Mouse (Mus musculus) intestine, embryonic 16.5 days (tissue): ENCODE measurements around the gene Mxd1. TPM values are rescaled to one million over a fixed set of nuclear protein-coding genes. Genes with fewer than 3 reads are reported as not detected.

ENCODE experiments used
- ATAC-seq: fragments of 200-750 bp; cut with Nextera tagmentation; 2 replicates; pipeline ENCODE4 v1.8.0; 2017; ENCODE audit warnings: moderate TSS enrichment, moderate library complexity
- H3K27ac ChIP-seq: fragments of 300-500 bp; sonication (generic); 2 replicates; pipeline ENCODE4 v1.5.1; 2014; ENCODE audit warnings: mild to moderate bottlenecking, low read length
- H3K27me3 ChIP-seq: fragments of 300-500 bp; sonication (generic); replicated peaks from 2 replicates; pipeline ENCODE4 v1.6.1; 2014; ENCODE audit warnings: low read length, control low read depth, mixed read lengths; ENCODE audit not compliant: control insufficient read depth, insufficient read depth
- H3K36me3 ChIP-seq: fragments of 300-500 bp; sonication (generic); 2 replicates; pipeline ENCODE4 v1.6.1; 2014; ENCODE audit warnings: low read length, control low read depth; ENCODE audit not compliant: control insufficient read depth, insufficient read depth
- H3K4me1 ChIP-seq: fragments of 300-500 bp; sonication (generic); 2 replicates; pipeline ENCODE4 v1.6.1; 2014; ENCODE audit warnings: low read length, control low read depth, mixed read lengths; ENCODE audit not compliant: control insufficient read depth, insufficient read depth
- H3K4me2 ChIP-seq: fragments of 300-500 bp; sonication (generic); 2 replicates; pipeline ENCODE4 v1.6.1; 2014; ENCODE audit warnings: low read depth, low read length, control low read depth
- H3K4me3 ChIP-seq: fragments of 300-500 bp; sonication (generic); 2 replicates; pipeline ENCODE4 v1.5.1; 2014; ENCODE audit warnings: mild to moderate bottlenecking, low read length
- H3K9ac ChIP-seq: fragments of 300-500 bp; sonication (generic); 2 replicates; pipeline ENCODE4 v1.6.1; 2014; ENCODE audit warnings: low read depth, low read length
- H3K9me3 ChIP-seq: fragments of 300-500 bp; sonication (generic); 2 replicates; pipeline ENCODE4 v1.6.1; 2016; ENCODE audit warnings: low read length, control low read depth; ENCODE audit not compliant: control insufficient read depth
- WGBS: fragments of 180-500 bp; shearing (Covaris S2); extraction: QIAGEN DNeasy Blood & Tissue Kit; methylation state at CpG from one replicate; pipeline ENCODE4 v1.1.7; 2014; 5-methylcytosine and 5-hydroxymethylcytosine counted together
- polyA plus RNA-seq: library from polyadenylated mRNA; unstranded; fragments of >200 nt; fragmentation: Nextera tagmentation; extraction: Ambion mirVana; gene quantifications from 2 replicates; pipeline ENCODE4 v1.2.1, GENCODE M21; 2015

Mxd1 gene
- polyA plus RNA-seq, 1 experiment from 2014 or later: 15.0 TPM

GRCm38 (mm10) chr6:86624074-86625030, 44.6 kb downstream of the Mxd1 start:
- Histone ChIP-seq H3K9ac (no peak overlapping the region), H3K27me3 (no peaks in the 10 kb centered on the region), H3K36me3 (no peaks in the 10 kb centered on the region), H3K4me3 (no peak overlapping the region), H3K9me3 (no peaks in the 10 kb centered on the region), H3K4me2 (no peak overlapping the region), H3K4me1 (no peaks in the 10 kb centered on the region), H3K27ac (no peak overlapping the region)
- 69% methylated on average over 18 of the region's 18 CpGs for WGBS
- 0 out of 2 replicates have a peak, but pooled peaks have one; percentile 14 for ATAC-seq

- Histone ChIP-seq H3K4me2 (no peak overlapping the region), H3K27me3 (no peaks in the 10 kb centered on the region), H3K36me3 (no peaks in the 10 kb centered on the region), H3K4me3 (no peak overlapping the region), H3K4me1 (no peaks in the 10 kb centered on the region), H3K27ac (no peak overlapping the region), H3K9ac (no peak overlapping the region), H3K9me3 (no peaks in the 10 kb centered on the region)
- 78% methylated on average over 4 of the region's 4 CpGs for WGBS
- ATAC-seq: no peak
Measured at GRCm38 (mm10) chr6:86623201-86623600, 45.8 kb downstream of the Mxd1 start.

DNA sequence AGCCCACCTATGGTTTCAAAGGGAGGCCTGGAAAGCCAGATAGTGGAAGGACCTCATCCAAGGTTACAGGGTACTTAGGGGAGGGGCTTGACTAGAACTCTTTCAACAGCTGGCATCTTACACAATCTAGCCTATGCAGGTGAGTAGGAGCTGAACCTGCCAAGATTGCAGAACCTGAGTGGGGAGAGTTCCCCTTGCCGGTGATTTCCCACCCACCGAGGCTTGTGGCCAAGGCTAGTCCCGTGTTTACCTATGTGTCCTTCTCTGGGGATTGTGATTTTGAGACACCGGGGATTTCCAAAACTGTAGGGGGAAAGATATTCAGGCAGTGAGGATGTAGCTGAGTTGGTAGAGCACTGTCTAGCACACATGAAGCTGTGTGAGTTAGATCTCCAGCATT, 53.7 kb downstream of the Mxd1 start:
- Histone ChIP-seq H3K27ac (no peak overlapping the region), H3K4me2 (no peak overlapping the region), H3K9me3 (no peaks in the 10 kb centered on the region), H3K4me3 (no peak overlapping the region), H3K27me3 (no peaks in the 10 kb centered on the region), H3K36me3 (no peaks in the 10 kb centered on the region), H3K9ac (no peak overlapping the region), H3K4me1 (no peaks in the 10 kb centered on the region)
- WGBS: 79% methylated on average over 4 of the region's 4 CpGs
- no peak for ATAC-seq

DNA sequence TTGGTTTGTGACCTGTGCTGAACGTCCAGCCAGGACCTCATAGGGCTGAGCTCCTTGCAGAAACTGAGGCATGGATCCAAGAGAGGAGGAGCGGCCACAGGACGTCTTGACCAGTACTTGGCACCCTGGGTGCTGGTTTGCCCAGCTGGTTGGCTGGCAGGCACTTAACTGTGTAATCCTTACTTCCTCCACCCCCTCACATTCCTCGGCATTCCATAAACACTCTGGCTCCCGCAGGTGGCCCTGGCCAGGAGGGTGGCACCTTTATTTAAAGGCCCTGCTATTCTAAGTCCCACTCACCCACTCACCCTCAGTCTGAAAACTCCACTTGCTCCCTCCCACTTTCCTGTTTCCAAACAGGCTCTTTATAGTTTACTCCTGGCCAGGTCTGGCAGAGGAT, 58.2 kb downstream of the Mxd1 start:
- Histone ChIP-seq H3K4me3 (no peak overlapping the region), H3K27ac (no peak overlapping the region), H3K27me3 (no peaks in the 10 kb centered on the region), H3K4me2 (no peak overlapping the region), H3K9ac (no peak overlapping the region), H3K36me3 (no peaks in the 10 kb centered on the region), H3K4me1 (0 out of 2 replicates have a peak, but pooled peaks cover under 1% of the 10 kb centered on the region), H3K9me3 (no peaks in the 10 kb centered on the region)
- 47% methylated on average over 5 of the region's 5 CpGs for WGBS
- ATAC-seq: no peak

DNA sequence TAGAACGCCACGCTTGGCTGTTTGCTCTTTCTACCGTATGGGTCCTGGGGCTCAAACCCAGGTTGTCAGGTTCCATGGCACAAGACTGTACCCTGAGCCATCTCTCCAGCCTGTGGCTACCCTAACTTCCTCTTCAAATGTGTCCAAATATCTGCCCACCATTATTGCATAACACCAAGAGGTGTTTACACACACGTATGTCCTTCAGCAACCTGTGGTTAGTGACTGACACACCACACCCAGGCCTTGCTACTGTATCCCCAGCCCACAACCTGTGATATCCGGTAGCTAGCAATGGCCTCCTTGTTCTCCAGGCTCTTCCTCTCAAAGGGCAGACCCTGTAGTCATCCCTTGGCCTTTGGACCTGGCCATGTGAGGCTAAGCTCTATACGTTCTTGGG, 59.7 kb downstream of the Mxd1 start:
- no peak overlapping the region for H3K4me3 ChIP-seq
- peaks cover 9% of the 10 kb centered on the region; the same call in 1 of the 2 replicates for H3K4me1 ChIP-seq
- no peaks in the 10 kb centered on the region for H3K36me3 ChIP-seq
- WGBS: 83% methylated on average over 6 of the region's 6 CpGs
- no peak overlapping the region for H3K4me2 ChIP-seq
- H3K27me3 ChIP-seq: no peaks in the 10 kb centered on the region
- H3K9ac ChIP-seq: no peak overlapping the region
- H3K9me3 ChIP-seq: no peaks in the 10 kb centered on the region
- H3K27ac ChIP-seq: no peak overlapping the region
- peak; percentile 14; the same call in 1 of the 2 replicates for ATAC-seq

DNA sequence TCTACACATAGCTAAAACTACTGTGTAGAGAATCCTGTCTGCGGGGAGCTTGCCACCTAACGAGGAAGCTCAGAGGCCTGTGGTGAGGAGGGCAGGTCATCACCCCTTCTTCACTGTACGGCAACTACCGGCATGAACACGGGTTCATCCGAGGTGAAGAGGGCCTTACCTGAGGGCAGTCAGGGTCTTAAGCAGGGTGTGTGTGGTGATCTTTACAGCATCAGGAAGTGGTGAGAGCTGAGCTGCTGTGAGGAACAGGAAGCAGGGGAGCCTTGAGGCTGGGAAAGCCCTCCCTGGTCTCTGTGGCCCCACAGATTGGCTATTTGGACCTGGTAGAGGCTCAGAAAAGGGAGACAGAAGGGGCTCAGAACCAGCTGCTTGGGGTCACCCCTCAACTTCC, 61.5 kb downstream of the Mxd1 start:
- H3K9ac ChIP-seq: 0 out of 2 replicates have a peak overlapping the region, but pooled peaks have one; percentile 32

DNA sequence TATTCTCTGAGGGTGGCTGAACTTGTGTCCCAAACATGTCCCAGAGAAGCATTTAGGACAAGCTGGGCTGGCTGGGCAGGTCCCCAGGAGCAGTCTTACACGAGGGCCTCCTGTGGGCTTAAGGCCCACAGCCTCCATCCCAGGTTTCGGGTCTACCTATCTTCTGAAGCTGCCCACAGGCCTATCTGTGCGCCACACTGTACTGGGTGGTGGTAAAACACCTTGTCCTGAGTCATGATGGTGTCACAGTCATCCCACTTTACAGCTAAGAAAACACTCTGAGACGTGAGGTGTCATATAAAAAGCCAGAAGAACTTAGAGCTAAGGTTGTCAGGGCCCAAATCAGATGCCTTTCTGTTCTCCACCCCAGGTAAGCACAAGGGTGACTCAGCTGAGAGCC, 62.7 kb downstream of the Mxd1 start:
- no peak for ATAC-seq
- 82% methylated on average over 4 of the region's 4 CpGs for WGBS
- no peak overlapping the region for H3K27ac ChIP-seq

More for the DNA sequence above, 61.5 kb downstream of the Mxd1 start:
- H3K4me3 ChIP-seq: no peak overlapping the region
- H3K27ac ChIP-seq: no peak overlapping the region
- ATAC-seq: no peak
- 72% methylated on average over 6 of the region's 6 CpGs for WGBS
- H3K9me3 ChIP-seq: no peaks in the 10 kb centered on the region
- H3K27me3 ChIP-seq: no peaks in the 10 kb centered on the region
- no peak overlapping the region for H3K4me2 ChIP-seq
- H3K36me3 ChIP-seq: no peaks in the 10 kb centered on the region
- peaks cover 9% of the 10 kb centered on the region; the same call in 1 of the 2 replicates for H3K4me1 ChIP-seq

GRCm38 (mm10) chr6:86605260-86605659, 63.7 kb downstream of the Mxd1 start:
- 49% methylated on average over 7 of the region's 7 CpGs for WGBS
- no peak overlapping the region for H3K4me3 ChIP-seq
- H3K9me3 ChIP-seq: no peaks in the 10 kb centered on the region
- peak overlapping the region; percentile 27; the same call in 1 of the 2 replicates for H3K27ac ChIP-seq
- peak; percentile 88 for ATAC-seq
- H3K27me3 ChIP-seq: no peaks in the 10 kb centered on the region
- H3K9ac ChIP-seq: peak overlapping the region; percentile 27; the same call in 1 of the 2 replicates
- H3K4me2 ChIP-seq: no peak overlapping the region
- no peaks in the 10 kb centered on the region for H3K36me3 ChIP-seq
- peaks cover 12% of the 10 kb centered on the region for H3K4me1 ChIP-seq

More for the DNA sequence above, 62.7 kb downstream of the Mxd1 start:
- H3K4me3 ChIP-seq: no peak overlapping the region
- no peak overlapping the region for H3K9ac ChIP-seq
- no peak overlapping the region for H3K4me2 ChIP-seq
- no peaks in the 10 kb centered on the region for H3K36me3 ChIP-seq
- no peaks in the 10 kb centered on the region for H3K9me3 ChIP-seq
- H3K4me1 ChIP-seq: peaks cover 9% of the 10 kb centered on the region; the same call in 1 of the 2 replicates
- H3K27me3 ChIP-seq: no peaks in the 10 kb centered on the region

- Histone ChIP-seq H3K27me3 (no peaks in the 10 kb centered on the region), H3K36me3 (no peaks in the 10 kb centered on the region), H3K9me3 (no peaks in the 10 kb centered on the region), H3K4me2 (0 out of 2 replicates have a peak overlapping the region, but pooled peaks have one; percentile 3), H3K4me3 (no peak overlapping the region), H3K27ac (peak overlapping the region; percentile 53), H3K9ac (peak overlapping the region; percentile 14; the same call in 1 of the 2 replicates), H3K4me1 (peaks cover 17% of the 10 kb centered on the region)
- peak; percentile 39 for ATAC-seq
- 23% methylated on average over 6 of the region's 6 CpGs for WGBS
Measured at GRCm38 (mm10) chr6:86599951-86600414, 69.0 kb downstream of the Mxd1 start.
